In the genomic region with DNA sequence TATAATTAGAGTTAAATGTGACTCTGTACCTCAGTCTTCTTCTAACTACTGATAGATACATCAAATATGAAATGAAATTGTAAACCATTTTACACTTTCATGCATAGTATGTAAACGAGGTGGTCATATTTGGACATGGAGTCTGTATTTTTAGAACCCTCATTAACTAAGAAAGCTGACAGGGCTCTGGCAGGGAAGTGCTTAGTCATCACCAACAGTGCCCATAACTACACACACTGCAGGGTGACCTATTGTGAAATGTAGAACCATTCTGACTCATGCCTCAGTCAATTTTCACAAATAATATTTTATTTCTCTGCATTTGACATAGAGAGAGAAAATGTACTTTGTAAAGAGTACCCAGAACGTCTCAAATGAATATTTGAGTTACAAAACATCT, we compare ENCODE assay signal across 25 mouse cellular contexts.
DNase-seq lines count a peak whose midpoint lies in the region; ATAC-seq and TF ChIP-seq lines count a peak whose summit lies in the region.
"Had no signal": no experiment of that assay in that cellular context is flagged by ENCODE, and none has a peak within 500 bp of the region (broad histone marks: within the 10 kb centered on the region; RNA-seq: fewer than 3 reads in every experiment).

No protein-coding gene starts in this region.

- TF ChIP-seq CTCF in lung, postnatal 0 days (IDR thresholded peaks at IDR 0.05) = no peak
- no peak for TF ChIP-seq CTCF in embryonic fibroblast, embryonic 13.5 days (IDR thresholded peaks at IDR 0.05; ENCODE audit: borderline replicate concordance, insufficient read depth, low read length)
- no peak for TF ChIP-seq CTCF in stomach, postnatal 0 days (IDR thresholded peaks at IDR 0.05; ENCODE audit: low read depth)

- H3K4me2 ChIP-seq in lung, postnatal 0 days (replicated peaks; ENCODE audit: low read depth, low read length) = no peak overlapping the region
- no peak overlapping the region for H3K4me2 ChIP-seq in stomach, postnatal 0 days (replicated peaks; ENCODE audit: low read depth)
- H3K4me2 ChIP-seq: forebrain, embryonic 13.5 days; heart, embryonic 11.5 days; hindbrain, embryonic 12.5 days; midbrain, embryonic 11.5 days; neural tube, embryonic 13.5 days had no signal

- no peaks in the 10 kb centered on the region for H3K36me3 ChIP-seq in lung, postnatal 0 days (ENCODE audit: insufficient read depth, low read length)
- H3K36me3 ChIP-seq in stomach, postnatal 0 days (ENCODE audit: control insufficient read depth, insufficient read depth, low read length) = no peaks in the 10 kb centered on the region
- H3K36me3 ChIP-seq: hindbrain, embryonic 12.5 days; neural tube, embryonic 13.5 days had no signal

- H3K27ac ChIP-seq in lung, postnatal 0 days (ENCODE audit: low read length) = no peak overlapping the region
- H3K27ac ChIP-seq in embryonic fibroblast, embryonic 13.5 days (ENCODE audit: insufficient read depth, low read length) = peak overlapping the region; percentile 39; the same call in 1 of the 2 replicates
- H3K27ac ChIP-seq in stomach, postnatal 0 days (replicated peaks) = no peak overlapping the region
- H3K27ac ChIP-seq: forebrain, embryonic 13.5 days; hindbrain, embryonic 12.5 days; hindbrain, postnatal 0 days; liver, embryonic 14.5 days; neural tube, embryonic 13.5 days had no signal

- ATAC-seq in lung, postnatal 0 days = no peak; the same call in 1 of the 2 replicates
- no peak for ATAC-seq in stomach, postnatal 0 days (ENCODE audit: low FRiP score, low TSS enrichment)
- ATAC-seq: forebrain, embryonic 13.5 days; hindbrain, postnatal 0 days; intestine, embryonic 16.5 days had no signal

- no peak for TF ChIP-seq EP300 in lung, postnatal 0 days (IDR thresholded peaks at IDR 0.05)
- TF ChIP-seq EP300 in stomach, postnatal 0 days (optimal IDR thresholded peaks at IDR 0.05) = no peak

- H3K9ac ChIP-seq in lung, postnatal 0 days (replicated peaks; ENCODE audit: low read depth) = no peak overlapping the region
- H3K9ac ChIP-seq in stomach, postnatal 0 days (ENCODE audit: low read length) = no peak overlapping the region
- H3K9ac ChIP-seq: forebrain, embryonic 13.5 days; hindbrain, embryonic 12.5 days; liver, embryonic 14.5 days; neural tube, embryonic 13.5 days had no signal

- peak; percentile 10 for DNase-seq in lung, postnatal 0 days (ENCODE audit: low spot score)
- DNase-seq in lung, postnatal 14 days = no peak
- DNase-seq in Muller cell, postnatal 12 days (ENCODE audit: inconsistent ontology term) = peak; percentile 62
- DNase-seq in right cerebral cortex, adult 18-20 months = no peak
- no peak for DNase-seq in cerebellum, adult 11 months
- DNase-seq in stomach, postnatal 0 days (ENCODE audit: low spot score) = no peak
- DNase-seq: cerebellum, adult 2 months; cerebellum, postnatal 14 days; gastrocnemius, postnatal 25 days; heart, adult 18-20 months; heart, postnatal 36 days; kidney, adult 8-10 months; kidney, postnatal 10 days; liver; lung, adult 2 months; right cerebral cortex, postnatal 14 days had no signal

- H3K4me1 ChIP-seq in lung, postnatal 0 days (ENCODE audit: insufficient read depth, low read depth, low read length) = no peaks in the 10 kb centered on the region
- peaks cover 8% of the 10 kb centered on the region for H3K4me1 ChIP-seq in embryonic fibroblast, embryonic 13.5 days (ENCODE audit: control insufficient read depth, insufficient read depth, low read length)
- H3K4me1 ChIP-seq in stomach, postnatal 0 days (replicated peaks; ENCODE audit: control insufficient read depth, insufficient read depth) = no peaks in the 10 kb centered on the region
- H3K4me1 ChIP-seq: forebrain, embryonic 13.5 days; hindbrain, embryonic 12.5 days; neural tube, embryonic 13.5 days had no signal

- H3K27me3 ChIP-seq in lung, postnatal 0 days (replicated peaks; ENCODE audit: insufficient read depth, low read length) = no peaks in the 10 kb centered on the region
- H3K27me3 ChIP-seq in stomach, postnatal 0 days (ENCODE audit: control insufficient read depth, insufficient read depth, low read length) = no peaks in the 10 kb centered on the region
- H3K27me3 ChIP-seq: forebrain, embryonic 13.5 days; hindbrain, embryonic 12.5 days; neural tube, embryonic 13.5 days had no signal

- TF ChIP-seq POLR2A in embryonic fibroblast, embryonic 13.5 days (IDR thresholded peaks at IDR 0.05; ENCODE audit: low read depth, low read length) = no peak

- H3K9me3 ChIP-seq in lung, postnatal 0 days (ENCODE audit: low read length) = no peaks in the 10 kb centered on the region
- no peaks in the 10 kb centered on the region for H3K9me3 ChIP-seq in stomach, postnatal 0 days (ENCODE audit: control insufficient read depth, low read length)
- H3K9me3 ChIP-seq: forebrain, embryonic 13.5 days; hindbrain, embryonic 12.5 days; neural tube, embryonic 13.5 days had no signal

- WGBS in lung, postnatal 0 days = 40% methylated on average over 2 of the region's 2 CpGs
- WGBS in stomach, postnatal 0 days = 53% methylated on average over 2 of the region's 2 CpGs

- H3K4me3 ChIP-seq in lung, postnatal 0 days (ENCODE audit: low read depth, low read length) = no peak overlapping the region
- no peak overlapping the region for H3K4me3 ChIP-seq in embryonic fibroblast, embryonic 13.5 days (ENCODE audit: insufficient read depth, low read length)
- no peak overlapping the region for H3K4me3 ChIP-seq in stomach, postnatal 0 days (ENCODE audit: low read depth, low read length)
- H3K4me3 ChIP-seq: forebrain, embryonic 13.5 days; hindbrain, embryonic 12.5 days; neural tube, embryonic 13.5 days had no signal

Comparison
In these comparisons a context has a peak if more than half of its experiments do, and no peak if none do; other contexts are left out.
1. DNase-seq: peak in lung, postnatal 0 days (single experiment) and Muller cell, postnatal 12 days (single experiment); none in lung, postnatal 14 days (single experiment), right cerebral cortex, adult 18-20 months (single experiment), cerebellum, adult 11 months (single experiment) and stomach, postnatal 0 days (single experiment).